Mouse (Mus musculus): Measurements from ENCODE around the gene Gramd1b. TPM values are rescaled to one million over a fixed set of nuclear protein-coding genes. Genes with fewer than 3 reads are reported as not detected.

The Gramd1b gene
- total RNA-seq (2015; ENCODE audit: low replicate concordance) (5.4 and 12.3 TPM in 2 replicates), total RNA-seq (2017; ENCODE audit: low replicate concordance) (1.1 and 1.7 TPM in 2 replicates)

- ATAC-seq (replicated peaks; ENCODE audit: low FRiP score, poor library complexity, severe bottlenecking), result no peak
Measured at GRCm38 (mm10) chr9:40531027-40531621, at the start of gene Gramd1b. Gramd1b (minus strand) TSS chr9:40531383.

GRCm38 (mm10) chr9:40578726-40579625 is 47.8 kb upstream of the Gramd1b start:
- no peak for ATAC-seq (replicated peaks; ENCODE audit: low FRiP score, poor library complexity, severe bottlenecking)

GRCm38 (mm10) chr9:40577132-40577531 is 45.9 kb upstream of the Gramd1b start:
- ATAC-seq (replicated peaks; ENCODE audit: low FRiP score, poor library complexity, severe bottlenecking), result no peak

- ATAC-seq (replicated peaks; ENCODE audit: low FRiP score, poor library complexity, severe bottlenecking), result no peak
Measured at GRCm38 (mm10) chr9:40575053-40575985, 44.1 kb upstream of the Gramd1b start.

GRCm38 (mm10) chr9:40571280-40571679 is 40.1 kb upstream of the Gramd1b start:
- no peak for ATAC-seq (replicated peaks; ENCODE audit: low FRiP score, poor library complexity, severe bottlenecking)

- ATAC-seq (replicated peaks; ENCODE audit: low FRiP score, poor library complexity, severe bottlenecking), result no peak
Measured at GRCm38 (mm10) chr9:40568070-40568469, 36.9 kb upstream of the Gramd1b start.

- no peak for ATAC-seq (replicated peaks; ENCODE audit: low FRiP score, poor library complexity, severe bottlenecking)
Measured at GRCm38 (mm10) chr9:40563750-40564149, 32.6 kb upstream of the Gramd1b start.

GRCm38 (mm10) chr9:40559646-40560045 is 28.5 kb upstream of the Gramd1b start:
- no peak for ATAC-seq (replicated peaks; ENCODE audit: low FRiP score, poor library complexity, severe bottlenecking)

GRCm38 (mm10) chr9:40557796-40558195 is 26.6 kb upstream of the Gramd1b start:
- ATAC-seq (replicated peaks; ENCODE audit: low FRiP score, poor library complexity, severe bottlenecking), result no peak

GRCm38 (mm10) chr9:40556396-40556795 is 25.2 kb upstream of the Gramd1b start:
- no peak for ATAC-seq (replicated peaks; ENCODE audit: low FRiP score, poor library complexity, severe bottlenecking)

- ATAC-seq (replicated peaks; ENCODE audit: low FRiP score, poor library complexity, severe bottlenecking), result no peak
Measured at GRCm38 (mm10) chr9:40555243-40555642, 24.1 kb upstream of the Gramd1b start.

- no peak for ATAC-seq (replicated peaks; ENCODE audit: low FRiP score, poor library complexity, severe bottlenecking)
Measured at GRCm38 (mm10) chr9:40547876-40548275, 16.7 kb upstream of the Gramd1b start.

- ATAC-seq (replicated peaks; ENCODE audit: low FRiP score, poor library complexity, severe bottlenecking), result no peak
Measured at GRCm38 (mm10) chr9:40545193-40545592, 14.0 kb upstream of the Gramd1b start.

- no peak for ATAC-seq (replicated peaks; ENCODE audit: low FRiP score, poor library complexity, severe bottlenecking)
Measured at GRCm38 (mm10) chr9:40539588-40540140, 8.5 kb upstream of the Gramd1b start.

GRCm38 (mm10) chr9:40537708-40538105 is 6.5 kb upstream of the Gramd1b start:
- ATAC-seq (replicated peaks; ENCODE audit: low FRiP score, poor library complexity, severe bottlenecking), result no peak

- no peak for ATAC-seq (replicated peaks; ENCODE audit: low FRiP score, poor library complexity, severe bottlenecking)
Measured at GRCm38 (mm10) chr9:40537044-40537707, 6.0 kb upstream of the Gramd1b start.

GRCm38 (mm10) chr9:40530536-40530935 is 647 bp downstream of the Gramd1b start:
- ATAC-seq (replicated peaks; ENCODE audit: low FRiP score, poor library complexity, severe bottlenecking), result no peak

GRCm38 (mm10) chr9:40528733-40529132 is 2.5 kb downstream of the Gramd1b start:
- ATAC-seq (replicated peaks; ENCODE audit: low FRiP score, poor library complexity, severe bottlenecking), result no peak

GRCm38 (mm10) chr9:40526928-40527327 is 4.3 kb downstream of the Gramd1b start:
- no peak for ATAC-seq (replicated peaks; ENCODE audit: low FRiP score, poor library complexity, severe bottlenecking)
